Mouse (Mus musculus): ENCODE results near the gene Tjp1. TPM values are rescaled to one million over a fixed set of nuclear protein-coding genes. Genes with fewer than 3 reads are reported as not detected.
A peak's percentile ranks its signal among the peaks of the same experiment; 100 is the strongest.

Tjp1 gene
- polyA plus RNA-seq, 1 experiment from 2014 or later: 15.3 TPM

- no peaks in the 10 kb centered on the region for H3K9me3 ChIP-seq (ENCODE audit: control insufficient read depth, low read length)
- peak; percentile 52; the same call in 1 of the 2 replicates for ATAC-seq (ENCODE audit: insufficient number of reproducible peaks, insufficient read depth, low FRiP score, low read depth)
- H3K9ac ChIP-seq (ENCODE audit: low read length): no peak overlapping the region
- no peaks in the 10 kb centered on the region for H3K36me3 ChIP-seq (ENCODE audit: control insufficient read depth, insufficient read depth, low read length)
- H3K4me1 ChIP-seq (ENCODE audit: control insufficient read depth in 2 of 2, insufficient read depth in 2 of 2, low read length in 2 of 2): peaks cover 29 to 56% of the 10 kb centered on the region in 2 experiments
- peak overlapping the region; percentile 23 to 35; a peak in 3 of 4 replicates for H3K27ac ChIP-seq (replicated peaks in 1 of 2; ENCODE audit: control insufficient read depth in 1 of 2, insufficient read depth in 1 of 2, low read depth in 2 of 2, low read length in 2 of 2)
- 22% methylated on average over 10 of the region's 10 CpGs for WGBS
- peak overlapping the region; percentile 12; the same call in 1 of the 2 replicates for H3K4me2 ChIP-seq (ENCODE audit: low read length)
- H3K27me3 ChIP-seq (ENCODE audit: control insufficient read depth, insufficient read depth, low read length): no peaks in the 10 kb centered on the region
- no peak overlapping the region for H3K4me3 ChIP-seq (ENCODE audit: control insufficient read depth in 1 of 2, insufficient read depth in 1 of 2, low read depth in 1 of 2, low read length in 2 of 2)
Measured at GRCm38 (mm10) chr7:65417231-65418100, 110.1 kb downstream of the Tjp1 start.

GRCm38 (mm10) chr7:65416506-65416905 is 111.1 kb downstream of the Tjp1 start:
- Histone ChIP-seq H3K9ac (ENCODE audit: low read length) (no peak overlapping the region), H3K36me3 (ENCODE audit: control insufficient read depth, insufficient read depth, low read length) (no peaks in the 10 kb centered on the region), H3K4me3 (ENCODE audit: control insufficient read depth in 1 of 2, insufficient read depth in 1 of 2, low read depth in 1 of 2, low read length in 2 of 2) (no peak overlapping the region), H3K27ac (replicated peaks in 1 of 2; ENCODE audit: control insufficient read depth in 1 of 2, insufficient read depth in 1 of 2, low read depth in 2 of 2, low read length in 2 of 2) (peak overlapping the region in 1 of 2 experiments; percentile 35; a peak in 1 of 4 replicates), H3K9me3 (ENCODE audit: control insufficient read depth, low read length) (no peaks in the 10 kb centered on the region), H3K27me3 (ENCODE audit: control insufficient read depth, insufficient read depth, low read length) (no peaks in the 10 kb centered on the region), H3K4me2 (ENCODE audit: low read length) (no peak overlapping the region), H3K4me1 (ENCODE audit: control insufficient read depth in 2 of 2, insufficient read depth in 2 of 2, low read length in 2 of 2) (peaks cover 27 to 50% of the 10 kb centered on the region in 2 experiments)
- 75% methylated on average over 3 of the region's 3 CpGs for WGBS
- no peak for ATAC-seq (ENCODE audit: insufficient number of reproducible peaks, insufficient read depth, low FRiP score, low read depth)

GRCm38 (mm10) chr7:65413946-65414945 is 113.3 kb downstream of the Tjp1 start:
- no peaks in the 10 kb centered on the region for H3K9me3 ChIP-seq (ENCODE audit: control insufficient read depth, low read length)
- no peak for ATAC-seq (ENCODE audit: insufficient number of reproducible peaks, insufficient read depth, low FRiP score, low read depth)
- H3K4me1 ChIP-seq (ENCODE audit: control insufficient read depth in 2 of 2, insufficient read depth in 2 of 2, low read length in 2 of 2): peaks cover 22 to 44% of the 10 kb centered on the region in 2 experiments
- WGBS: 27% methylated on average over 13 of the region's 13 CpGs
- peak overlapping the region; percentile 30 for H3K4me2 ChIP-seq (ENCODE audit: low read length)
- H3K27me3 ChIP-seq (ENCODE audit: control insufficient read depth, insufficient read depth, low read length): no peaks in the 10 kb centered on the region
- H3K9ac ChIP-seq (ENCODE audit: low read length): 0 out of 2 replicates have a peak overlapping the region, but pooled peaks have one; percentile 21
- no peak overlapping the region for H3K4me3 ChIP-seq (ENCODE audit: control insufficient read depth in 1 of 2, insufficient read depth in 1 of 2, low read depth in 1 of 2, low read length in 2 of 2)
- H3K27ac ChIP-seq (replicated peaks in 1 of 2; ENCODE audit: control insufficient read depth in 1 of 2, insufficient read depth in 1 of 2, low read depth in 2 of 2, low read length in 2 of 2): peak overlapping the region; percentile 61 to 69
- no peaks in the 10 kb centered on the region for H3K36me3 ChIP-seq (ENCODE audit: control insufficient read depth, insufficient read depth, low read length)

GRCm38 (mm10) chr7:65410668-65411067 is 116.9 kb downstream of the Tjp1 start:
- H3K27ac ChIP-seq (replicated peaks in 1 of 2; ENCODE audit: control insufficient read depth in 1 of 2, insufficient read depth in 1 of 2, low read depth in 2 of 2, low read length in 2 of 2): no peak overlapping the region
- H3K9me3 ChIP-seq (ENCODE audit: control insufficient read depth, low read length): no peaks in the 10 kb centered on the region
- WGBS: 64% methylated on average over 7 of the region's 7 CpGs
- no peak overlapping the region for H3K9ac ChIP-seq (ENCODE audit: low read length)
- H3K27me3 ChIP-seq (ENCODE audit: control insufficient read depth, insufficient read depth, low read length): no peaks in the 10 kb centered on the region
- no peaks in the 10 kb centered on the region for H3K36me3 ChIP-seq (ENCODE audit: control insufficient read depth, insufficient read depth, low read length)
- ATAC-seq (ENCODE audit: insufficient number of reproducible peaks, insufficient read depth, low FRiP score, low read depth): no peak
- H3K4me3 ChIP-seq (ENCODE audit: control insufficient read depth in 1 of 2, insufficient read depth in 1 of 2, low read depth in 1 of 2, low read length in 2 of 2): no peak overlapping the region
- H3K4me1 ChIP-seq (ENCODE audit: control insufficient read depth in 2 of 2, insufficient read depth in 2 of 2, low read length in 2 of 2): peaks cover 12 to 21% of the 10 kb centered on the region in 2 experiments
- no peak overlapping the region for H3K4me2 ChIP-seq (ENCODE audit: low read length)

- Histone ChIP-seq H3K9ac (ENCODE audit: low read length) (no peak overlapping the region), H3K27ac (replicated peaks in 1 of 2; ENCODE audit: control insufficient read depth in 1 of 2, insufficient read depth in 1 of 2, low read depth in 2 of 2, low read length in 2 of 2) (no peak overlapping the region), H3K4me2 (ENCODE audit: low read length) (no peak overlapping the region), H3K4me3 (ENCODE audit: control insufficient read depth in 1 of 2, insufficient read depth in 1 of 2, low read depth in 1 of 2, low read length in 2 of 2) (no peak overlapping the region), H3K36me3 (ENCODE audit: control insufficient read depth, insufficient read depth, low read length) (no peaks in the 10 kb centered on the region), H3K27me3 (ENCODE audit: control insufficient read depth, insufficient read depth, low read length) (no peaks in the 10 kb centered on the region), H3K4me1 (ENCODE audit: control insufficient read depth in 2 of 2, insufficient read depth in 2 of 2, low read length in 2 of 2) (no peaks in the 10 kb centered on the region), H3K9me3 (ENCODE audit: control insufficient read depth, low read length) (no peaks in the 10 kb centered on the region)
- ATAC-seq (ENCODE audit: insufficient number of reproducible peaks, insufficient read depth, low FRiP score, low read depth): no peak
- WGBS: 71% methylated on average over 3 of the region's 3 CpGs
Measured at GRCm38 (mm10) chr7:65406427-65406826, 121.2 kb downstream of the Tjp1 start.

- no peaks in the 10 kb centered on the region for H3K27me3 ChIP-seq (ENCODE audit: control insufficient read depth, insufficient read depth, low read length)
- WGBS: 90% methylated on average over 5 of the region's 5 CpGs
- no peaks in the 10 kb centered on the region for H3K4me1 ChIP-seq (ENCODE audit: control insufficient read depth in 2 of 2, insufficient read depth in 2 of 2, low read length in 2 of 2)
- H3K9me3 ChIP-seq (ENCODE audit: control insufficient read depth, low read length): no peaks in the 10 kb centered on the region
- H3K9ac ChIP-seq (ENCODE audit: low read length): no peak overlapping the region
- no peak for ATAC-seq (ENCODE audit: insufficient number of reproducible peaks, insufficient read depth, low FRiP score, low read depth)
- H3K27ac ChIP-seq (replicated peaks in 1 of 2; ENCODE audit: control insufficient read depth in 1 of 2, insufficient read depth in 1 of 2, low read depth in 2 of 2, low read length in 2 of 2): no peak overlapping the region
- no peaks in the 10 kb centered on the region for H3K36me3 ChIP-seq (ENCODE audit: control insufficient read depth, insufficient read depth, low read length)
- no peak overlapping the region for H3K4me2 ChIP-seq (ENCODE audit: low read length)
- H3K4me3 ChIP-seq (ENCODE audit: control insufficient read depth in 1 of 2, insufficient read depth in 1 of 2, low read depth in 1 of 2, low read length in 2 of 2): no peak overlapping the region
Measured at GRCm38 (mm10) chr7:65402516-65402915, 125.1 kb downstream of the Tjp1 start.

- Histone ChIP-seq H3K9me3 (ENCODE audit: control insufficient read depth, low read length) (no peaks in the 10 kb centered on the region), H3K27ac (replicated peaks in 1 of 2; ENCODE audit: control insufficient read depth in 1 of 2, insufficient read depth in 1 of 2, low read depth in 2 of 2, low read length in 2 of 2) (no peak overlapping the region), H3K4me3 (ENCODE audit: control insufficient read depth in 1 of 2, insufficient read depth in 1 of 2, low read depth in 1 of 2, low read length in 2 of 2) (no peak overlapping the region), H3K9ac (ENCODE audit: low read length) (no peak overlapping the region), H3K27me3 (ENCODE audit: control insufficient read depth, insufficient read depth, low read length) (no peaks in the 10 kb centered on the region), H3K4me2 (ENCODE audit: low read length) (no peak overlapping the region), H3K36me3 (ENCODE audit: control insufficient read depth, insufficient read depth, low read length) (no peaks in the 10 kb centered on the region), H3K4me1 (ENCODE audit: control insufficient read depth in 2 of 2, insufficient read depth in 2 of 2, low read length in 2 of 2) (no peaks in the 10 kb centered on the region)
- ATAC-seq (ENCODE audit: insufficient number of reproducible peaks, insufficient read depth, low FRiP score, low read depth): no peak
Measured at GRCm38 (mm10) chr7:65401622-65402021, 126.0 kb downstream of the Tjp1 start.

All from heart, embryonic 14.5 days (tissue).